Mouse (Mus musculus) brain, embryonic 14.5 days (tissue): ENCODE results near the gene Prr19.

Experiments used
- CTCF ChIP-seq: fragments of 200-500 bp; IDR thresholded peaks from 2 replicates; pipeline ENCODE4 v1.5.1; 2012; ENCODE audit warnings: inconsistent platforms, mild to moderate bottlenecking, moderate library complexity, borderline replicate concordance; ENCODE audit not compliant: insufficient read depth, insufficient read length; ENCODE audit errors: extremely low read depth
- POLR2A ChIP-seq: fragments of 200-500 bp; IDR thresholded peaks from 2 replicates; pipeline ENCODE4 v1.6.1; 2012; ENCODE audit warnings: mild to moderate bottlenecking, inconsistent platforms, borderline replicate concordance; ENCODE audit not compliant: poor library complexity, insufficient read depth, insufficient read length, severe bottlenecking; ENCODE audit errors: extremely low read depth

- TF ChIP-seq POLR2A (no peak), CTCF (no peak)
Measured at GRCm38 (mm10) chr7:25322058-25322484, 20.9 kb downstream of the Prr19 start.
